ENCODE assay signal across 15 mouse cellular contexts in the genomic region with DNA sequence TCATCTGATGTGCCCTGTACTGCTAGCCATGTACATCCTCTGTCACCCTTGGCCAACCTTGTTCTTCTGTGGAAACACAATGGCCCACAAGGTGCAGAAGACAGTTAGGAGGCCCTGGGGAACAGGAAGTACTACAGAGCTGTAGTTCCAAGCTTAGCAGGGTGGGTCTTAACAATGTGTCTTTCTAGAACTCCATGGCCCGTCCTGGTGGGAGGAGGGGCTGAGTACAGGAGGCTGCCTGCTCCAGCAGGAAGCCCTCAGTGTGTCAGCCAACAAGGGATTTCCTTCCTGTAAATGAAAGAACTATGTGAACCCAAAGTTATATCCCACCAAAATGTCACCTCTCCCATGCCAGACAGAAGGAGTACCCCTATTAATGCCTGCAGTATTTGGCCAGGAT.
DNase-seq lines count a peak whose midpoint lies in the region; ATAC-seq and TF ChIP-seq lines count a peak whose summit lies in the region.
"Had no signal": no experiment of that assay in that cellular context is flagged by ENCODE, and none has a peak within 500 bp of the region (broad histone marks: within the 10 kb centered on the region; RNA-seq: fewer than 3 reads in every experiment).

No protein-coding gene starts in this region.

- H3K27ac ChIP-seq in kidney, embryonic 14.5 days (ENCODE audit: low read depth, low read length), result no peak overlapping the region
- H3K27ac ChIP-seq in heart, postnatal 0 days (ENCODE audit: low read depth), result no peak overlapping the region
- H3K27ac ChIP-seq: layer of hippocampus, adult 2 months; liver, embryonic 13.5 days; midbrain, embryonic 12.5 days; neural tube, embryonic 12.5 days had no signal

- 0 out of 2 replicates have a peak, but pooled peaks have one; percentile 52 for TF ChIP-seq EP300 in heart, postnatal 0 days (IDR thresholded peaks at IDR 0.05; ENCODE audit: low read depth)

- no peak overlapping the region for H3K4me3 ChIP-seq in kidney, embryonic 14.5 days (ENCODE audit: low read length)
- H3K4me3 ChIP-seq in heart, postnatal 0 days (ENCODE audit: low read depth, low read length), result no peak overlapping the region
- H3K4me3 ChIP-seq: layer of hippocampus, adult 2 months; liver, embryonic 13.5 days; midbrain, embryonic 12.5 days; neural tube, embryonic 12.5 days had no signal

- no peaks in the 10 kb centered on the region for H3K9me3 ChIP-seq in kidney, embryonic 14.5 days (ENCODE audit: control insufficient read depth, low read length)
- H3K9me3 ChIP-seq in heart, postnatal 0 days (replicated peaks; ENCODE audit: control insufficient read depth, low read length), result no peaks in the 10 kb centered on the region
- H3K9me3 ChIP-seq: liver, embryonic 13.5 days; midbrain, embryonic 12.5 days; neural tube, embryonic 12.5 days had no signal

- DNase-seq in kidney, adult 11 months, result peak; percentile 38
- no peak for DNase-seq in heart, postnatal 0 days (ENCODE audit: low spot score)
- peak; percentile 38 to 67 for DNase-seq in kidney, postnatal 36 days
- DNase-seq in skeletal muscle tissue, adult 2 months (ENCODE audit: low read depth, low spot score), result peak; percentile 14
- DNase-seq in cerebellum, adult 18-20 months, result no peak
- DNase-seq in cerebellum, postnatal 36 days, result no peak
- DNase-seq: adrenal gland, adult 8-10 months; cerebellum, adult 8-10 months; liver, embryonic 13.5 days; thymus, postnatal 36 days had no signal

- TF ChIP-seq CTCF in heart, postnatal 0 days (IDR thresholded peaks at IDR 0.05; ENCODE audit: low read depth), result no peak

- no peak overlapping the region for H3K4me2 ChIP-seq in kidney, embryonic 14.5 days (replicated peaks; ENCODE audit: low read depth, low read length)
- no peak overlapping the region for H3K4me2 ChIP-seq in heart, postnatal 0 days (ENCODE audit: low read depth, low read length)
- H3K4me2 ChIP-seq: liver, embryonic 13.5 days; midbrain, embryonic 12.5 days; neural tube, embryonic 12.5 days had no signal

- no peaks in the 10 kb centered on the region for H3K36me3 ChIP-seq in kidney, embryonic 14.5 days (ENCODE audit: control insufficient read depth, insufficient read depth, low read length)
- H3K36me3 ChIP-seq in heart, postnatal 0 days (replicated peaks; ENCODE audit: control insufficient read depth, insufficient read depth, low read length), result no peaks in the 10 kb centered on the region
- H3K36me3 ChIP-seq: liver, embryonic 13.5 days; midbrain, embryonic 12.5 days; neural tube, embryonic 12.5 days had no signal

- no peak overlapping the region for H3K9ac ChIP-seq in kidney, embryonic 14.5 days (ENCODE audit: low read depth, low read length)
- H3K9ac ChIP-seq in heart, postnatal 0 days (replicated peaks; ENCODE audit: low read depth, low read length), result no peak overlapping the region
- H3K9ac ChIP-seq: liver, embryonic 13.5 days; midbrain, embryonic 12.5 days; neural tube, embryonic 12.5 days had no signal

- ATAC-seq in kidney, embryonic 14.5 days (ENCODE audit: low FRiP score, low TSS enrichment), result no peak
- peak; percentile 58 for ATAC-seq in heart, postnatal 0 days (ENCODE audit: insufficient read depth, low read depth)

- 0 out of 2 replicates have a peak, but pooled peaks cover 2% of the 10 kb centered on the region for H3K4me1 ChIP-seq in kidney, embryonic 14.5 days (ENCODE audit: control insufficient read depth, insufficient read depth, low read length)
- no peaks in the 10 kb centered on the region for H3K4me1 ChIP-seq in heart, postnatal 0 days (ENCODE audit: control insufficient read depth, insufficient read depth)
- H3K4me1 ChIP-seq: neural tube, embryonic 12.5 days had no signal

- no peaks in the 10 kb centered on the region for H3K27me3 ChIP-seq in kidney, embryonic 14.5 days (ENCODE audit: control insufficient read depth, insufficient read depth, low read length)
- no peaks in the 10 kb centered on the region for H3K27me3 ChIP-seq in heart, postnatal 0 days (ENCODE audit: control insufficient read depth, insufficient read depth, low read length)
- H3K27me3 ChIP-seq: CH12.LX; liver, embryonic 13.5 days; midbrain, embryonic 12.5 days; neural tube, embryonic 12.5 days had no signal

- 46% methylated on average over 1 of the region's 1 CpGs for WGBS in kidney, embryonic 14.5 days
- 40% methylated on average over 1 of the region's 1 CpGs for WGBS in heart, postnatal 0 days

Comparison
In these comparisons a context has a peak if more than half of its experiments do, and no peak if none do; other contexts are left out.
1. DNase-seq: peak in kidney, adult 11 months (single experiment), kidney, postnatal 36 days (2 of 2) and skeletal muscle tissue, adult 2 months (single experiment); none in heart, postnatal 0 days (single experiment), cerebellum, adult 18-20 months (0 of 2) and cerebellum, postnatal 36 days (0 of 2).